In genomic region chr17:29870316-29870715, GRCm38 (mm10) we compare ENCODE assay signal across 28 mouse cellular contexts.
DNase-seq lines count a peak whose midpoint lies in the region; ATAC-seq and TF ChIP-seq lines count a peak whose summit lies in the region.
"Had no signal": no experiment of that assay in that cellular context is flagged by ENCODE, and none has a peak within 500 bp of the region (broad histone marks: within the 10 kb centered on the region; RNA-seq: fewer than 3 reads in every experiment).

No protein-coding gene starts in this region.

- H3K9me3 ChIP-seq in heart, embryonic 10.5 days = peaks cover 10% of the 10 kb centered on the region; the same call in 1 of the 2 replicates
- no peaks in the 10 kb centered on the region for H3K9me3 ChIP-seq in kidney, postnatal 0 days (replicated peaks; ENCODE audit: low read length)
- H3K9me3 ChIP-seq in ES-E14 (ENCODE audit: control insufficient read depth, insufficient read depth, low read depth, low read length) = no peaks in the 10 kb centered on the region
- no peaks in the 10 kb centered on the region; the same call in 1 of the 2 replicates for H3K9me3 ChIP-seq in midbrain, embryonic 16.5 days (replicated peaks; ENCODE audit: control insufficient read depth, low read length, poor library complexity, severe bottlenecking)
- H3K9me3 ChIP-seq: forebrain, embryonic 15.5 days; liver, embryonic 13.5 days; stomach, embryonic 15.5 days had no signal

- 0 out of 2 replicates have a peak overlapping the region, but pooled peaks have one; percentile 39 for H3K27ac ChIP-seq in heart, embryonic 10.5 days
- no peak overlapping the region for H3K27ac ChIP-seq in kidney, postnatal 0 days
- H3K27ac ChIP-seq in ES-E14 (ENCODE audit: insufficient read depth, low read depth, low read length, poor library complexity, severe bottlenecking) = no peak overlapping the region
- no peak overlapping the region for H3K27ac ChIP-seq in midbrain, embryonic 16.5 days (ENCODE audit: low read length)
- H3K27ac ChIP-seq: embryonic facial prominence, embryonic 13.5 days; forebrain, embryonic 10.5 days; limb, embryonic 15.5 days; liver, embryonic 13.5 days; stomach, embryonic 15.5 days had no signal

- no peak overlapping the region for H3K4me3 ChIP-seq in heart, embryonic 10.5 days
- H3K4me3 ChIP-seq in kidney, postnatal 0 days (replicated peaks; ENCODE audit: low read depth, low read length) = no peak overlapping the region
- peak overlapping the region; percentile 33 to 58 for H3K4me3 ChIP-seq in ES-E14 (ENCODE audit: insufficient read depth in 1 of 2, low read depth in 1 of 2, low read length in 2 of 2, poor library complexity in 1 of 2, severe bottlenecking in 1 of 2)
- H3K4me3 ChIP-seq in midbrain, embryonic 16.5 days (ENCODE audit: low read depth, low read length) = no peak overlapping the region
- H3K4me3 ChIP-seq: embryonic facial prominence, embryonic 13.5 days; forebrain, embryonic 10.5 days; forebrain, embryonic 15.5 days; limb, embryonic 15.5 days; liver, embryonic 13.5 days; stomach, embryonic 15.5 days had no signal

- peaks cover 25% of the 10 kb centered on the region for H3K4me1 ChIP-seq in heart, embryonic 10.5 days
- no peaks in the 10 kb centered on the region for H3K4me1 ChIP-seq in kidney, postnatal 0 days (replicated peaks; ENCODE audit: insufficient read depth, low read length)
- peaks cover 0 to 6% of the 10 kb centered on the region in 2 experiments; a peak in 1 of 4 replicates for H3K4me1 ChIP-seq in ES-E14 (ENCODE audit: control insufficient read depth in 2 of 2, insufficient read depth in 2 of 2, low read length in 2 of 2, poor library complexity in 1 of 2)
- H3K4me1 ChIP-seq in midbrain, embryonic 16.5 days (ENCODE audit: control insufficient read depth, insufficient read depth, low read length) = peaks cover 28% of the 10 kb centered on the region

- DNase-seq in heart, embryonic 10.5 days (ENCODE audit: low spot score) = no peak
- DNase-seq in heart, adult 11 months = no peak
- no peak for DNase-seq in kidney, postnatal 0 days (ENCODE audit: low spot score)
- no peak for DNase-seq in kidney, postnatal 4 days
- DNase-seq in ES-E14 (ENCODE audit: low read depth, low spot score) = peak; percentile 86
- DNase-seq in testis, postnatal 14 days (ENCODE audit: low spot score) = peak; percentile 71
- DNase-seq: adrenal gland, postnatal 25 days; cerebellum, adult 11-12 months; cerebellum, adult 9-11 months; embryo, embryonic 11 days; heart, postnatal 14 days; kidney, adult 9 months; kidney, postnatal 14 days; layer of hippocampus, postnatal 36 days; left cerebral cortex, postnatal 4 days; liver, embryonic 13.5 days; lung, adult 18-20 months; lung, postnatal 14 days; midbrain, embryonic 14.5 days; right cerebral cortex, postnatal 25 days; thymus, postnatal 4 days had no signal

- H3K27me3 ChIP-seq in heart, embryonic 10.5 days (ENCODE audit: insufficient read depth, poor library complexity, severe bottlenecking) = peaks cover 36% of the 10 kb centered on the region
- no peaks in the 10 kb centered on the region for H3K27me3 ChIP-seq in kidney, postnatal 0 days (ENCODE audit: insufficient read depth, low read length)
- H3K27me3 ChIP-seq in midbrain, embryonic 16.5 days (ENCODE audit: control insufficient read depth, insufficient read depth, low read depth, low read length) = no peaks in the 10 kb centered on the region
- H3K27me3 ChIP-seq: embryonic facial prominence, embryonic 13.5 days; forebrain, embryonic 15.5 days; limb, embryonic 15.5 days; stomach, embryonic 15.5 days had no signal

- H3K9ac ChIP-seq in kidney, postnatal 0 days (ENCODE audit: low read depth, low read length) = no peak overlapping the region
- H3K9ac ChIP-seq in ES-E14 (ENCODE audit: insufficient read depth, low read depth, low read length, poor library complexity, severe bottlenecking) = no peak overlapping the region
- no peak overlapping the region for H3K9ac ChIP-seq in midbrain, embryonic 16.5 days (ENCODE audit: low read depth, low read length)
- H3K9ac ChIP-seq: embryonic facial prominence, embryonic 13.5 days; forebrain, embryonic 15.5 days; limb, embryonic 15.5 days; liver, embryonic 13.5 days; stomach, embryonic 15.5 days had no signal

- ATAC-seq in kidney, postnatal 0 days (replicated peaks; ENCODE audit: low FRiP score, low read depth) = peak; percentile 23; the same call in 1 of the 2 replicates
- no peak for ATAC-seq in midbrain, embryonic 16.5 days
- ATAC-seq: forebrain, embryonic 15.5 days; hindbrain, embryonic 16.5 days had no signal

- H3K4me2 ChIP-seq in kidney, postnatal 0 days (ENCODE audit: low read length) = no peak overlapping the region
- no peak overlapping the region for H3K4me2 ChIP-seq in midbrain, embryonic 16.5 days (ENCODE audit: low read length)
- H3K4me2 ChIP-seq: embryonic facial prominence, embryonic 13.5 days; forebrain, embryonic 15.5 days; limb, embryonic 15.5 days; liver, embryonic 13.5 days; stomach, embryonic 15.5 days had no signal

- no peaks in the 10 kb centered on the region for H3K36me3 ChIP-seq in heart, embryonic 10.5 days
- no peaks in the 10 kb centered on the region for H3K36me3 ChIP-seq in kidney, postnatal 0 days (ENCODE audit: insufficient read depth, low read length)
- no peaks in the 10 kb centered on the region for H3K36me3 ChIP-seq in ES-E14 (ENCODE audit: control insufficient read depth, insufficient read depth, low read length, poor library complexity, severe bottlenecking)
- H3K36me3 ChIP-seq in midbrain, embryonic 16.5 days (ENCODE audit: control insufficient read depth, insufficient read depth, low read length) = no peaks in the 10 kb centered on the region
- H3K36me3 ChIP-seq: embryonic facial prominence, embryonic 13.5 days; forebrain, embryonic 15.5 days; limb, embryonic 15.5 days; liver, embryonic 13.5 days; stomach, embryonic 15.5 days had no signal

- in situ Hi-C loops in ES-E14 (cut with MboI; ENCODE audit: low sequenced_read_pairs in 2 of 2, unreplicated experiment in 2 of 2) = no loop called here

- WGBS in heart, embryonic 10.5 days = 70% methylated on average over 12 of the region's 12 CpGs
- WGBS in kidney, postnatal 0 days = 75% methylated on average over 12 of the region's 12 CpGs
- WGBS in midbrain, embryonic 16.5 days = 81% methylated on average over 12 of the region's 12 CpGs

- TF ChIP-seq CTCF in kidney, postnatal 0 days (IDR thresholded peaks at IDR 0.05; ENCODE audit: low read depth) = no peak

TF ChIP-seq in ES-E14, 5 proteins besides CTCF, POLR2A, EP300 and RAD21:
- TF ChIP-seq ZNF384 (IDR thresholded peaks at IDR 0.05; ENCODE audit: low read depth, low read length) = no peak
- peak; percentile 92 for TF ChIP-seq CHD2 (IDR thresholded peaks at IDR 0.05; ENCODE audit: low read depth, low read length)

Comparison
In these comparisons a context has a peak if more than half of its experiments do, and no peak if none do; other contexts are left out.
1. DNase-seq: peak in ES-E14 (single experiment) and testis, postnatal 14 days (single experiment); none in heart, embryonic 10.5 days (single experiment), heart, adult 11 months (single experiment), kidney, postnatal 0 days (single experiment) and kidney, postnatal 4 days (0 of 2).
2. H3K4me3 ChIP-seq: peak in ES-E14 (2 of 2); none in heart, embryonic 10.5 days (single experiment), kidney, postnatal 0 days (single experiment) and midbrain, embryonic 16.5 days (single experiment).